Mouse (Mus musculus) liver, adult 2 months (tissue): ENCODE results near the gene Rnf166. TPM values are rescaled to one million over a fixed set of nuclear protein-coding genes. Genes with fewer than 3 reads are reported as not detected.

Experiments
- DNase-seq: peaks from one replicate; pipeline ENCODE4 v3.0.0-alpha.2; 2011; ENCODE audit warnings: low read depth, low spot score; ENCODE audit errors: extremely low read depth
- H3K27ac ChIP-seq: fragments of 200-500 bp; replicated peaks from 2 replicates; pipeline ENCODE4 v1.5.1; 2012; ENCODE audit warnings: low read depth, mild to moderate bottlenecking, control low read depth, inconsistent platforms, low read length; ENCODE audit not compliant: insufficient read depth
- H3K27me3 ChIP-seq: fragments of 200-500 bp; 2 replicates; pipeline ENCODE4 v1.6.1; 2012; ENCODE audit warnings: mild to moderate bottlenecking, moderate library complexity, low read length, inconsistent platforms; ENCODE audit not compliant: control insufficient read depth, insufficient read depth
- H3K36me3 ChIP-seq: fragments of 200-500 bp; 2 replicates; pipeline ENCODE4 v1.6.1; 2012; ENCODE audit warnings: low read length, inconsistent platforms; ENCODE audit not compliant: control insufficient read depth, insufficient read depth
- H3K4me1 ChIP-seq: fragments of 200-500 bp; 2 replicates; pipeline ENCODE4 v1.6.1; 2011; ENCODE audit warnings: low read length; ENCODE audit not compliant: control insufficient read depth, insufficient read depth
- H3K4me3 ChIP-seq: fragments of 200-500 bp; 2 replicates; pipeline ENCODE4 v1.5.1; 2011; ENCODE audit warnings: low read depth, mild to moderate bottlenecking, control low read depth, low read length, moderate library complexity; ENCODE audit not compliant: insufficient read depth
- H3K79me2 ChIP-seq: fragments of 200-500 bp; 2 replicates; pipeline ENCODE4 v1.6.1; 2012; ENCODE audit warnings: inconsistent platforms, mild to moderate bottlenecking, low read length, moderate library complexity; ENCODE audit not compliant: control insufficient read depth, insufficient read depth
- H3K9ac ChIP-seq: fragments of 200-500 bp; 2 replicates; pipeline ENCODE4 v1.6.1; 2012; ENCODE audit warnings: low read depth, mild to moderate bottlenecking, control low read depth, inconsistent platforms, low read length
- CTCF ChIP-seq: fragments of 200-500 bp; IDR thresholded peaks from 2 replicates; pipeline ENCODE4 v1.5.1; 2011; ENCODE audit warnings: low read depth, low read length, control low read depth
- POLR2A ChIP-seq: fragments of 200-500 bp; IDR thresholded peaks from 2 replicates; pipeline ENCODE4 v1.6.1; 2011; ENCODE audit warnings: low read length, control low read depth; ENCODE audit not compliant: insufficient read depth; ENCODE audit errors: extremely low read depth
- WGBS: fragments of 180-500 bp; shearing (Covaris S2); methylation state at CpG from one replicate; pipeline ENCODE4 v1.1.7; 2018; 5-methylcytosine and 5-hydroxymethylcytosine counted together
- polyA plus RNA-seq: library from polyadenylated mRNA; depleted of rRNA; stranded (reverse); fragments of >200 nt; gene quantifications from 2 replicates; pipeline ENCODE4 v1.2.3, GENCODE M21; 2012
- total RNA-seq: library from RNA; depleted of rRNA; stranded (reverse); fragments of >200 nt; gene quantifications from 2 replicates; pipeline ENCODE4 v1.2.3, GENCODE M21; 2014

The Rnf166 gene
- total and polyA plus RNA-seq, 2 experiments: 5.3 to 24.2 TPM

- Histone ChIP-seq H3K27me3 (no peaks in the 10 kb centered on the region), H3K79me2 (no peaks in the 10 kb centered on the region), H3K4me3 (no peak overlapping the region), H3K4me1 (peaks cover 20% of the 10 kb centered on the region), H3K27ac (peak overlapping the region; percentile 9; the same call in 1 of the 2 replicates), H3K36me3 (no peaks in the 10 kb centered on the region), H3K9ac (no peak overlapping the region)
- DNase-seq: no peak
- no peak for TF ChIP-seq CTCF
- no peak for TF ChIP-seq POLR2A
- 74% methylated on average over 11 of the region's 11 CpGs for WGBS
These were observed 44.7 kb upstream of the Rnf166 start for GRCm38 (mm10) chr8:122520611-122521010.

- no peak for DNase-seq
- Histone ChIP-seq H3K79me2 (peaks cover 4% of the 10 kb centered on the region), H3K4me3 (no peak overlapping the region), H3K9ac (no peak overlapping the region), H3K36me3 (no peaks in the 10 kb centered on the region), H3K4me1 (peaks cover 12% of the 10 kb centered on the region), H3K27me3 (no peaks in the 10 kb centered on the region), H3K27ac (peak overlapping the region; percentile 64)
- TF ChIP-seq POLR2A (no peak), CTCF (no peak)
- WGBS: 60% methylated on average over 6 of the region's 6 CpGs
These were observed 41.8 kb upstream of the Rnf166 start for GRCm38 (mm10) chr8:122517541-122518190.

- Histone ChIP-seq H3K4me1 (peaks cover 10% of the 10 kb centered on the region), H3K27ac (no peak overlapping the region), H3K4me3 (no peak overlapping the region), H3K79me2 (peaks cover 4% of the 10 kb centered on the region), H3K36me3 (no peaks in the 10 kb centered on the region), H3K27me3 (no peaks in the 10 kb centered on the region), H3K9ac (no peak overlapping the region)
- no peak for DNase-seq
- TF ChIP-seq CTCF (no peak), POLR2A (no peak)
- WGBS: 89% methylated on average over 14 of the region's 14 CpGs
These were observed 39.8 kb upstream of the Rnf166 start for GRCm38 (mm10) chr8:122515699-122516098.

GRCm38 (mm10) chr8:122512392-122512791 is 36.5 kb upstream of the Rnf166 start:
- H3K79me2 ChIP-seq: peaks cover 6% of the 10 kb centered on the region
- 81% methylated on average over 7 of the region's 7 CpGs for WGBS
- no peak overlapping the region for H3K9ac ChIP-seq
- H3K27me3 ChIP-seq: no peaks in the 10 kb centered on the region
- H3K27ac ChIP-seq: no peak overlapping the region
- no peak for DNase-seq
- H3K4me1 ChIP-seq: peaks cover 4% of the 10 kb centered on the region; the same call in 1 of the 2 replicates
- TF ChIP-seq CTCF (no peak), POLR2A (no peak)
- no peaks in the 10 kb centered on the region for H3K36me3 ChIP-seq
- H3K4me3 ChIP-seq: no peak overlapping the region

GRCm38 (mm10) chr8:122511552-122511951 is 35.7 kb upstream of the Rnf166 start:
- no peaks in the 10 kb centered on the region for H3K27me3 ChIP-seq
- no peak overlapping the region for H3K27ac ChIP-seq
- H3K9ac ChIP-seq: no peak overlapping the region
- H3K36me3 ChIP-seq: no peaks in the 10 kb centered on the region
- no peak overlapping the region for H3K4me3 ChIP-seq
- no peak for TF ChIP-seq POLR2A
- TF ChIP-seq CTCF: no peak
- no peak for DNase-seq
- H3K79me2 ChIP-seq: peaks cover 6% of the 10 kb centered on the region
- H3K4me1 ChIP-seq: no peaks in the 10 kb centered on the region
- 82% methylated on average over 16 of the region's 16 CpGs for WGBS

GRCm38 (mm10) chr8:122500856-122501255 is 25.0 kb upstream of the Rnf166 start:
- no peak overlapping the region for H3K4me3 ChIP-seq
- no peaks in the 10 kb centered on the region for H3K27me3 ChIP-seq
- H3K9ac ChIP-seq: no peak overlapping the region
- H3K36me3 ChIP-seq: no peaks in the 10 kb centered on the region
- H3K27ac ChIP-seq: no peak overlapping the region
- H3K4me1 ChIP-seq: no peaks in the 10 kb centered on the region
- 32% methylated on average over 10 of the region's 10 CpGs for WGBS
- H3K79me2 ChIP-seq: no peaks in the 10 kb centered on the region
- DNase-seq: peak; percentile 48
- TF ChIP-seq POLR2A (no peak), CTCF (peak; percentile 91)
